Mouse (Mus musculus): Measurements from ENCODE around the gene Cyb561.

Gene Cyb561

DNA sequence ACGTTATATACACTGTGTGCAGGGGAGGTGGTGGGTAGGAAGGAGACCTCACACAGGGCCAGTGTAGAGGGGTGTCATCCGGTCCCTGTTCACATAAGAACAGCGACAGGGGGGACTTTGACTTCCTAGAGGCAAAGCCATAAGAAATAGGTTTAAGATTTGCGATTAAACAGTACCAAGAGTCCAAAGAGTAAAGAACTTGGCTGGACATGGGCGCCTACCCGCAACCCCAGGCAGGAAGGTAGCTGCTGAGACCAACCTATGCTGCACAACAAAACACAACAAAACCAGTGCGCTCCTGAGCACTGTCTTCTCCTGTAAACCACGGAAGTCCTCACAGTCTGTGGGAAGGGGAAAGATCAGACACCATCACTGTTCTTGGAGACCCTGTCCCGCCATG lies 1.0 kb downstream of the Cyb561 start:
- no peak for DNase-seq (ENCODE audit: low spot score in 2 of 2)

DNA sequence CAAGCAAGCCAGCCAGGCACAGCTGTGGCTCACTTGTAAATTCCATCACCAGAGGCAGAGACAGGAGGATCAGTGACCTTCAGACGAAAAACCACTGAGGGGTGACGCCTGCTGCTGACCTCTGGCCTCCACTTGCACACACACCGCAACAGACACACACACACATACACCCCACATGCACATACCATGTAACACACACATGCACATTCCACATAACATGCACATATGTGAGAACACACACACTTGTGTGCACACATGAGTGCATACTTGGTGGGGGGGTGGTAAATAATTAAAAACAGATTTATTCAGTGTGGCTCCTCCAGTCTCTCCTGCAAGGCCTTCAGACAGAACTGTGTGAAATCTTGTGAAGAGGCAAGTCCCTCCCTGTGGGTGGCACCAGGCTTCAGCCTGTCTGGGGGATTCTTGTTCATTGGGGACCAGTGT lies 1.5 kb downstream of the Cyb561 start:
- DNase-seq (ENCODE audit: low spot score in 2 of 2), result no peak

DNA sequence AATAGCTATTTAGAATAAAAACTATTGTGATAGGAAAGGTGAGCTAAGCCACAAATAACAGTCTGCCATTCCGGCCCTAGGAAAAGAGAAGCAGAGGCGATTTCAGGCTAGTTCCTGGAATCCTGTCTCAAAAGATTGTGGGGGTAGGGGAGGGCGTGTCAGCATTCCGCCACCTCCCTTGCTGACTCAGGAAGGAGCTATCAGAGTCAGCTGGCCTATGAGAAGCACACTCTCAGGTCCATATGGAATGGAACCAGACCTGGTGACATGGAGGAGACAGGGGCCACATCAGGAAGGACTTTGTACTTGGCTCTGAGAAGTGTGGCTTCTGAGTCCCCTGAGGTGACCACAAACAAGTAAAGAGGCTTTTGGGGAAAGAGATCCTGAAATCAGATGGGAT lies 2.6 kb downstream of the Cyb561 start:
- DNase-seq (ENCODE audit: low spot score in 2 of 2), result no peak

DNA sequence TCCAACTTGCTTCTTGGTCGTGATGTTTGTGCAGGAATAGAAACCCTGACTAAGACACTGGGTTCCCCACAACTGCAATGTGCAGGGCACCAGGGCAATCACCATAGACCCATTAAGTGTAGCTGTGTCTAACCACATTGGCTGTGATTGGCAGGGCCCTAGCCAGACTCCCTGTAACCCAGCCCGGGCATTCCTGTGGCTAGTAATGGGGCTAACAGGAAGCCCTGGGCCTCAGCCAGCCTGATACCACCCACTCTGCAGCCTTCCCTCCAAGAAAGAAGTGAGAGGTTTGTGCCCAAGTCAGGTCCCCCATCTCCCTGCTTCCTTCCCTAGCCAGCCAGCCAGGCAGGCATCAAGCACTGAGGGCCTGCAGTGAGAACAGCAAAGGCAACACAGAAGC lies 4.9 kb downstream of the Cyb561 start:
- DNase-seq (ENCODE audit: low spot score in 2 of 2), result no peak

DNA sequence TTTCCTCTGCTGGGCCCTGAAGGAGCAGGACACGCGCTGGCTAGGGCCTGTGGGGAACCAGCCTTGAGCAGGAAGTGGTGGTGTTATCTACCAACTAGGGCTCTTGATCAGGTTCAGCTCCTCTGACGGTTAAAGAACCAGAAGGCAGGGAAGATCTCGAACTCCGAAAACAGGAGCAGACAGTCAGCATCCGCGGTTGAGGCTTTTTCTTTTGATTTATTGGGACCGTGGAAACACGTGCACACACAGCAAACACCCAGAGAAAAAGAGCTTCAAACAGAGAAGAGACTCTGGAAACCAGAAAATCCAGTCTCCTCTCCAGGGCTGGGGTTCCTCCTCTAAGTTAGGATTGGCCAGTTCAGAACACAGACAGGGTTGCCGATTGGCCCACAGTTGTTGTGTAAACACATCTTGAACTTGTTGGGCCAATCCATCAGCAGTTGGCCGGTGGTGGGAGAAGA lies 6.4 kb downstream of the Cyb561 start:
- DNase-seq (ENCODE audit: low spot score in 2 of 2), result no peak

DNA sequence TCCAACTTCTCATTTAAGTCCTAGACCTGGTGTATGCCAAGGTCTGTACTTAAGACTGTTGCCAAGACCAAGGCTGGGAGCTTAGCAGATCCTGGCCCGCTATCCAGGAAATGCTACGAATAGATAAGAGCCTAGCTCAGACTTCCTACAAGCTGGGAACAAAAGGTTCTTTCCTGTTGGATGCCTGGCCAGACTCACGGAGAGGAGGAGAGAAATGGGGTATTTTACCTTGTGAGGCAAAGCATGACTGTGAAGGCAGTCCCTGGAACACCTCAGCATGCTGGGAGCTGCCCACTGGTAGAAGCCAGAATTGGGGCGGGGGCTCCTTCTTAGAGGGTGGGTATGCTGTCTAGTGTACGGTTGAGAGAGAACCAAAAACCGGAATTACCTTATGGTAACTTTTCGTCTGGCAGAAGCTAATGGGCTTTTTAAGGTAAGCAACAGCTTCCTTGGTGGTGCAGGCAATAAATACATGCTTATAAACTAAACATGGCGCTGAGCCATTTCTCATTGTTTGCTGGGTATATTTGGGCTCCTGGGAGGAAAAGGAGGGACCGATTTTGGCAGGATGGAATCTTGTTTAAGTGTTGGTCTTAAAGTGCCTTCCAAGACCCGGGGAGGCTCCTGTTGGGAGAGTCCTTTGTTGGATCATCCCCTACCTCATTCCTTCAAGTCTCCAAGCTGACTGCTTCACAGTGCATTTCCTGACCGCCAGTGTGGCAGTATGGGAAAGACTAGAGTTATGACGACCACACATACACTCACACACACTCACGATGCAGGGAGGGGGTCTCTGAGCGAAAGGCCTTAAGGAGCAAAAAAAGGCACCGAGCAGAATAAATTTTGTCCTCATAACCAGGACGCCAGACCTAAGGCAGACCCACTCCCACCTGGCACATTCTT lies 8.1 kb downstream of the Cyb561 start:
- peak in 1 of 2 experiments; percentile 40 for DNase-seq (ENCODE audit: low spot score in 2 of 2)

DNA sequence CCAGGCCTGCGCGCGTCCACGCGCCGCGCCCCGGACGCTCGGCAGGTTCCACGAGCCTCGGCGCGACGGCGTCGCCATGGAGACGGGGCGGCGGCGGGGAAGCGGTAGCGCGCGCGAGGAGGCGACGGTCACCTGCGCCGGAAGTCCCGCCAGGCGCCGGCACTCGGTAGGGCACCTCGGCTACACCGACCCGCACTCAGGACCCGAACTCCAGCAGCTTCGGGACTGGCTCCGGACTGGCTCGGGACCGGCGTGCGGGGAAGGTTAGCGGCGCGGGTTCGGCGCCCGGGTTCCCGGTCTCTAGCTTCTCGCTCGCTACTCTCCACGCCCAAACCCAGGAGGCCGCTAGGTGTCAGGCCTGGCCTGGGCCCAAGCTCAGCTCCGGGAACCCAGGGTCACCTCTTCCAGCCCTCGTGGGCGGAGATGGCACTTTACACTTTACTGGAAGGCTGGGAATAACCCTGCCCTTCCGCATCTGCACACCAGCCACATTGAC lies 9.0 kb downstream of the Cyb561 start:
- DNase-seq (ENCODE audit: low spot score in 2 of 2), result peak in 1 of 2 experiments; percentile 64

DNA sequence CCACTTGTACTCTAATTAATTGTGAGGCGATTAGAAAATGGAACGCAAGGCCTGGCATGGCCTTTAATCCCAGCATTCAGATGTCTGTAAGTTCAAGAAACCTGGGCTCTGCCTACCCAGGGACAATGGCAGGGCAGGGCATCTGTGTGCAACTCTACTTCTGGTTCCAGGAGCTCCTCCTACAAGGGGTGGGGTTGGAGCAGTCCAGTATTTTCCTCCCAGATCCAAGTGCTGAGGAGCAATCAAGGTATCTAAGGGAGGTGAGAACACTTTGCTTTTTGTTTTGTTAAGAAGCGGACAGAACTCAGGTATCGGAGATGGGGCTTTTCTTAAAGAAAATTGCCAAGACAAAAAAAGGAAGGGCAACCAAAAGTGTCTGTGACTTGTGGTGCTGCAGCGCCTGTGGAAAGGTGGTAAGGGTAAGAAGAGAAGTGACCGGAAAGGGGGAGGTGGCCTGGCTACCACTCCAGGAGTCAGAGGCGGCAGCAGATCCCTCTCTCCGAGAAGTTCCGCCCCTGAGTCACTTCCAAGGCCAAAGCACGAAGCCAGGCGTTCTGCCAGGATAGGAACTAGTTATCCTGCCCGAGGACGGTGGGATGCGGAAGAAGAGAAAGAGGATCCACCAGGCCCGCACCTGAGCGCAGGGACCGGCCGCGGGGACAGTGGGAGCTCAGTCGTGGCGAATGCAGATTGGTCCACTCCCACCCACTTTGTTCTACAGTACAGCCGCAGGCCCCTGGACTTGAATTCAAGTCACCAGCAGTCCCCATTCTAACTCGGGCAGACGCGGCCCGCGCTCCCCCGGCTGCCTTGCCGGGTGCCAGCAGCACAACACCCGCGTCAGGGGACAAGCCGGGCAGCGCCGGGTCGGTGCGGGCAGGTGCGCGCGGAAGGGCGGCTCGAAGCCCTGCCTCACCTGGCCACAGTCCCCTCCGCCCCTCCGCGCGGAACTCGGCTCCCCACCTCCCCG lies 9.7 kb downstream of the Cyb561 start:
- DNase-seq (ENCODE audit: low spot score in 2 of 2), result peak in 1 of 2 experiments; percentile 55

DNA sequence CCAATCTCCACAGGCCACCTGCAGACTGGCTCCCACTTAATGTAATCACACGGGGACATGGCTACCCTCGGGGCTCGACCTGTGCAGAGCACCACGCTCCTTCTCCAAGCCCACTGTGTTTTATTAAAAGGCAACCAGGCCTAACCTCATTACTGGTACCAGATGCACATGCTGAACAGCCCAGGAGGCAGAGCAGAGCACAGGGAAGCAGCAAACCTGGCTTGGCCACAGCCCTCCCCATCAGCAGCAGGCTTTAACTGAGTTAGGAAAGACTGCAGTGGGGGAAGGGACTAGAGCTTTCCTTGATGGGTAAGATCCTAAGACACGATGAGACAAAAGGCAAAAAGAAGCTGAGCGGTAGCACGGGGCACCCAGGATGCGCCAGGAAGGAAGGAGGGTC lies 11.2 kb downstream of the Cyb561 start:
- DNase-seq (ENCODE audit: low spot score in 2 of 2), result no peak

DNA sequence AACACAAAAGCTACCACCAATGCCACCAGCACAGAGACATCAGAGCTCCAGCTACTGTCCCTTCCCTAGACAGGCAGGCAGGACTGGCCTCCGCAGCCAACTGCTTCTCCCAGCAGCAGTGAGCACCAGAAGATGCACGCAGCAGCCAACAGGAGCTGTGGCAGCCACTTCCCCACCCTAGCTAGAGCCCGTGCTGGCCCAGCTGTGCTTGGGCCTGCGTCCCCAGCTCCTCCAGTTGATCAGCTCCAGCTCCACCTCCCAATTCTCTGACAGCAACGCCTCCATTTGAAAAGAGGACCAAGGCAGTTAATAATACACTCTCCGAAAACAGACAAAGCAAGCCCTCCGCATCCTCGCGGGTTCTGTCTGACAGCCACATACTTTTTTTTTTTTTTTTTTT lies 14.4 kb downstream of the Cyb561 start:
- no peak for DNase-seq (ENCODE audit: low spot score in 2 of 2)

DNA sequence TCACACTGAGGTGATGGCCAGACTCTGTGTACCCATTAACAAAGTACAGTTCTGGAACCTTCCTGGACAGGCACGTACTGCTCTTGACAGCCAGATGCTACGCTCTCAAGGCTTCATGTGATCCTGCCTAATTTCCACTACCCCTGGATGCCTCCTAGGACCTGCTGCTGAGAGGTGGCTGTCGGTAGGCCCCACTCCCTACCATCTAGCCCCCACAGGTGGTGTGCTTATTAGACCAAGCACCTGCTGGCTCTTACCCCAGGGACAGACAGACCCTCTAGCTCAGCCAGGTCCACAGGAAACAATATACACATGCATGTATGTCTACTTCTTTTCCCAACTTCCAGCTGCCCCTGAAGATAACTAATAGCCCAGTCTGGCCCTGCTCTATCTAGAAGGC lies 16.2 kb downstream of the Cyb561 start:
- no peak for DNase-seq (ENCODE audit: low spot score in 2 of 2)

DNA sequence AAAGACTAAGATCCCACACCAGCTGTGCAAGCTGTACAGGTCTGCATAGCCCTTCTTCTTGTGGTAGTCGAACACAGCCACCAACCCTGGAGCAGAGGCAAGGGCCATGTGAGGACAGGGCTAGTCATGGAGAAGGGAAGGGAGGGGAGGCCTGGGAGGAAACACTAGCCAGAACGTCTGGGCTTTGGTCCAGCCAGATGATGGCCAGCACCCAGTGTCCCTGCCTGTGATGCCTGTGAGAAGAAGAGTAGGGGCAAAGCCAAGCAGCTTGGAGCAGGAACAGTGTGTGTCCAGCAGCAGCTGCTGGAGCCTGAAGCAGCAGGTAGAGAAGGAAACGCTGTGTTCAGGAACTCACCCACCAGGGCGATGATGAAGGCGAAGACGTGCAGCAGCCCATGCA lies 16.9 kb downstream of the Cyb561 start:
- DNase-seq (ENCODE audit: low spot score in 2 of 2), result peak in 1 of 2 experiments; percentile 77

DNA sequence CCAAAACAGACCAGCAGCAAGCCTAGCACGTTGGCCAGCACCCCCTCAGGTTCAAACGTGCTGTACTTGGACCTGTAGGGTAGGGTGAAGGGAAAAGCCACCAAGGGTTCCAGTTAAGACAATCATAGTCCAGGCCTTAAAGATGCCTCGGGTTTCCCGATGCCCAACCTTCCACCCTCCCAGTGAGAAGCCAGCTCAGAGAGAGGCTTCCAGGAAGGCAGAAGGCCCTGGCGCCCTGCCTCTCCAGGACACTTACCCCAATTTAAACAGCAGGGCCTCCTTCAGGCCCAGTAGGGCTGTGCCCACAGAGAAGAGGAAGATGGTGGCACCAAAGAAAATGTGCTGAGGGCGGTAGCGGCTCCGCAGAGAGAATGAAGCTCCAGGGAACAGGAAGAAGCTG lies 17.6 kb downstream of the Cyb561 start:
- no peak for DNase-seq (ENCODE audit: low spot score in 2 of 2)

DNA sequence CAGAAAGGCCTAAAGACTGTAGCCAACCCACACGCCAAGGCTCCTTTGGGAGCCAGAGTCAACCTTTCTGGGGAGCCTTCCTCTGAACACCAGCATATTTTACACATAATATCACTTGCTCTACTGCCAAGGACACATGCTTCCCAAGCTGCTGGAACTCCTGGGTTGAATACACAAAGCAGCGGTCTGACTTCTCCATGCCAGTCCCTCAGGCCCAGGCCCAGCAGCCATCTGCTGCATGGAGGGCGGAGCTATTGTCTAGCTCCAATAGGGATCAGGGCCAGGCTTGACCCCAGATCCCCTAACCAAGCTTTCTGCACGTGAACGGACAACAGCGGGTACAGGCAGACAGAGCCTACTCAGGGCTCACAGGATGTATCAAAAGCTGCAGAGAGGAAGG lies 18.3 kb downstream of the Cyb561 start:
- peak in 1 of 2 experiments; percentile 55 for DNase-seq (ENCODE audit: low spot score in 2 of 2)

DNA sequence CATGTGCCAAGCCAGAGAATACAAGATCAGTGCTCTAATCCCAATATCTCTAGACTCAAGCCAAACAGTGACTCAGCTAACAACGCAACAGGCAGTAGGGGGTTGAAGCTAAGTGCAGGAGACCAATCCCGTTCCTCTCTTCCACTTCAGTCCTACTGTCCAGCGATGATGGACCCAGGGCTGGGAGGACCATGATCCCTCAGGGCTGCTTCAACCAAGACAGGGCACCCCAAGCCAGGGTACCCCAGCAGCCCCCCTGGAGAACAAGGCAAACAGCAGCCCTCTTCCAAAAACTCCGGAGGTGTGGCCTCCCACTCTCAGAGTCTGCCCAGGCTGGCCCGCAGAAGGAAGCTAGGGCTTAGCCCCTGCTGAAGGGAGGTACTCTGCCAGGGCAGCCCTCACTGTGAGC lies 18.8 kb downstream of the Cyb561 start:
- DNase-seq (ENCODE audit: low spot score in 2 of 2), result peak in 1 of 2 experiments; percentile 27

DNA sequence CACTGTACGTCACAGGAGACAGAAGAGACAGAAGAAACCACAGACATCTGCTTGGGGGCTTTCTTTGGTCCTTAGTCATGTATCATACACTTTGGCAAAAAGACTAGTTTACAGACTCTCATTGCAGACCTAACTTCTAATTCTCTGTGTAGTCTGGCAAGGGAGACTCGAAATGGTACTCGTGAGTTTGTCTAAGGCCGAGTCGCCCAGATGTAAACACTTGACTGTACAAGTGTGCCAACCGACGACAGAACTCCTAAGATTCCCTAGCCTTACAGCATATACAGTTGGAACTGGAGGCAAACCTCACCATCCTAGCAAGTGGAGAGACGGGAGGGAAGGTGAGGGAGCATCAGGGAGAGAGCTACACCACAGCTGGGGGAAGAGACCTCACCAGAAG lies 19.4 kb downstream of the Cyb561 start:
- peak in 1 of 2 experiments; percentile 14 for DNase-seq (ENCODE audit: low spot score in 2 of 2)

DNA sequence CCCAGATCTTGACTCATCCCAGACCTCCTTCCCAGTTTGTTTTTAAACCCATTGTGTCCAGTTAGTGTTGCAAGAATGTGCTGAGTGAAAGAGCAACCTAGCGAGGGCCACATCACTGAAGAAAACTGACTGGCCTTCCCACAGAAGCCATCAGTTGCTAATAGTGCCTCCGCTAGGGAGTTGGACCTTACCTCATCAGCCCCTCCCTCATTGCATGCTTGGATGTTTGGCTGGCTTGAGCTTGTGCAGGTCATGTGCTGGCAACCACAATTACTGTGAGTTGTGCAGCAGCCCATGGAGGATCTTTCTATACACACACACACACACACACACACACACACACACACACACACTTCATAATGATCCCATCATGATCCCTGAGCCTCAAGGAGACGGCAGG lies 21.8 kb downstream of the Cyb561 start:
- DNase-seq (ENCODE audit: low spot score in 2 of 2), result peak in 1 of 2 experiments; percentile 14

DNA sequence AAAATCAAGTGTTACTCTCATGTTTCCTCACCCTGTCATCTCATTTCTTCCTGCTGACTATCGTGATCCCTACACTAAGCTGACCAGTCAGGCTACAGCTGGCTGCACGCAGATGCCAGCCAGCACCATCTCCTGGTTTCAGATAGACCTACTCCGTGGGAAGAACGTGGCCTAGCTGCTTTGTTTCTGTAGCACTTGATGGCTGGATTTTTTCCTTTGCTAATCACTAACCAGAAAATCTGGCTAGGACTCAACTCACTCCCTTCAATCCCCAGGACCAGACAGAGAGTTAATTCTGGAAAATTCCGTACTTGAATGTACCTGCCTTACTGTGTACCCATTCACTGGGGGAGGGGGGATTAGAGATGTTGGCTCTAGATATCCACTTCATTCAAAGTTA lies 25.0 kb downstream of the Cyb561 start:
- no peak for DNase-seq (ENCODE audit: low spot score in 2 of 2)

DNA sequence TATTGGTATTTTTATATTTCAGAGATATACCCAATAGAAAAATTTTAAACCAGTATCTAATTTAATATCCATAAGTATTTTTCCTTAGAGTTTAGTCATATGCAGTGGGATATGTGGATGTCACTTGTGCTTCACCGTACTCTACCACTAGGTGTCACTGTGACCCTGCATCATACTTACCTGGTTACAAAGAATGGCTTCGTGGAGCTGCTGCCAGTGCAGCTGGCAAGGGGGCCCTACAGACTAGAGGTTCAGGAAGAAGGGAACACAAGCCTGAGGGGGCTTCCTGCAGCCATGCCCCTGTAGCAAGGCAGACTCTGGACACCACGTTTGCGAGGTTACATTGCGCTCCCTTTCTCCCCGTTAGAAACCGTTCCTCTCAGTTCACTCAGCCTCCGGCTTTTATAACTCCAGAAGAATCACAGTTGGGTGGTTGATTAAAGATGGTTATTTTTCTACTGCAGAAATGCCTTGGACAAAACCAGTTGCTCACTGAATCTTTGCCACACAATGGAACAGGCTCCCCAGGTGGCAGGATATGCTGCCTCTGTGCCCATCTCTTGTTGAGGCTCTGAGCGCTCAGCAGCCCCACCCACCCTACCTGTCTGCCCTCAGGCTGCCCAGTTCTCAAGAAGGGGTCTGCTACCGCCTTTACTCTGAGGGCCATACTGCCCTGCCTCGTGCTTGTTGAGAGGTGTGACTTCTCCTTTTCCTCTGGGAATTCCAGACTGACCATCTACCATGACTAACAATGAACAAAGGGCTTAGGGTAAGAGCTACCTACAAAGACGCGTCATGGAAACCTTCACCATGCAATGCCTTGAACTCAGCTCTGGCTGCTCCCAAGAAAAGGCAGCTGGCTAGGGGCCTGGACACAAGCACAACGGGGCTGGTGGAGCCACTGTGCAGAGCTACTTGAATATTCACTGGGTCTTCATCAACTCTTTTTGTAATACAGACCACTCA lies 25.8 kb downstream of the Cyb561 start:
- DNase-seq (ENCODE audit: low spot score in 2 of 2), result peak in 1 of 2 experiments; percentile 44

DNA sequence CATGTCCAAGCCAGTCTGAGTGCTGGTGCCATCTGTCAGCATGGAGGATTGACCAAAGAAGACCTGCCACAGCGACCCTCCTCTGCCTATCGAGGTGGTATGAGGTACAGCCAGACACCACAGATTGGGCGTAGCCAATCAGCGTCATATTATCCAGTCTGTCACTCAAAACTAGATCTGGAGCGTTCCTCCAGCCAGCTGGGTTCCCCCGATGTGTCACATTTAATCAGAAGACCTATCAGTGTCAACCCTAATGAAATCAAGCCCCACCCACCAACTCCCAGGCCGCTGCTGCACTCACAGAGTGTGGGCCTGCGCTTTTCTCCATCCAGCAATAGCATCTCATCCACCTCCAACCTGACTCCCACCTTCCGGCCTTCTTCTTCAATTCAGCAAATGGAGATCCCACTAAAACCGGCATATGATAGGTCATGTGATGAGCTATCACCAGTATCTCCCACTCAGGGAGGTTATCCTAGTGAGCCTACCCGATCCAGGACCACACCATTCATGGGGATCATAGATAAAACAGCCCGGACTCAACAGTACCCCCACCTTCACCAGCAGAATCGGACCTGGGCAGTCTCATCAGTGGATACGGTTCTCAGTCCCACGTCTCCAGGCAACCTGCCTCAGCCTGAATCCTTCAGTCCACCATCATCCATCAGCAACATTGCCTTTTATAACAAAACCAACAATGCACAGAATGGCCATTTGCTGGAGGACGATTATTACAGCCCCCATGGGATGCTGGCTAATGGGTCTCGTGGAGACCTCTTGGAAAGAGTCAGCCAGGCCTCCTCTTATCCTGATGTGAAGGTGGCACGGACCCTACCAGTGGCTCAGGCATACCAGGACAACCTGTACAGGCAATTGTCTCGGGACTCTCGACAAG lies 30.1 kb downstream of the Cyb561 start:
- DNase-seq (ENCODE audit: low spot score in 2 of 2), result no peak
